Mouse (Mus musculus): Measurements from ENCODE around the gene Tmem100. TPM values are rescaled to one million over a fixed set of nuclear protein-coding genes. Genes with fewer than 3 reads are reported as not detected.

Gene Tmem100
- polyA plus RNA-seq, 1 experiment from 2014 or later = 16.3 TPM

DNA sequence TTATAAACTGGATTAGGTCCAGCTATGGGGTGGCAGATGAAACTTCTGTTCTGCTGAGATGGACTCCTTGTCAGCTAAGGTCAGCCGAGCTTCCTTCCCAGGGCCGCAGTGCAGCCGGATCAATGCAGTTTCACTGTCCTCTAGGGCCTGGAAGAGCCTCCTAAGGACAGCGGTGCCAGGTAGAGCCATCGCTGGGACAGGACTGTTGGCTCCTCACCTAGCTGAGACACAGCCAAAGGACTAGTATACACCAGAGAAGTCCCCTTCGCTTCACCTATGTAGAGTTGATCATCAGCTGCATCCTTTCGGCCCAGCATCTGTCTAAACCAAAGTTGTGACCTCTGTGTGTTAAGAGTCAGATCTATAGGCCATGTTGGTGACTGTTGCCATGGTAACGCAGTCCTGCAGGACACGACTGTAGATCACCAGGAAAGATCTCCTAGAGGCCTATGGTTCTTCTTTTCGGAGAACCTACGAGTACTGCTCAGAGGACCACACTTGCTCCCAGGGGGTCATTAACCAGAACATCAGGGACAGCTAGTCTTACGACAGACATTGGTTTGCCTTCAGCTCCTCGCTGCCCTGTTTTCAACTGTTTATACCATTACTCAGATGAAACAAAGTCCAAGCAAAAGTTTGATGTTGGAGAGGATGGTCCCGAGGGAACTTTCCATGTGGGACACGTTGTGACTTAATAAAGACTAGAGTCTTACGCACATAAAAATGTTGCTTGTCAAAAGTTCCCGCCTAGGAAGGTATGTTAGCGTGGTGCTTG lies 31.0 kb upstream of the Tmem100 start:
- Histone ChIP-seq H3K36me3 (no peaks in the 10 kb centered on the region), H3K4me2 (replicated peaks) (no peak overlapping the region), H3K4me3 (replicated peaks) (no peak overlapping the region), H3K27ac (no peak overlapping the region), H3K9ac (no peak overlapping the region), H3K27me3 (replicated peaks) (no peaks in the 10 kb centered on the region), H3K4me1 (replicated peaks) (peaks cover 5% of the 10 kb centered on the region), H3K9me3 (no peaks in the 10 kb centered on the region)
- WGBS = 89% methylated on average over 18 of the region's 18 CpGs
- no peak for ATAC-seq

- no peak overlapping the region for H3K27ac ChIP-seq
- no peaks in the 10 kb centered on the region for H3K36me3 ChIP-seq
- 94% methylated on average over 4 of the region's 4 CpGs for WGBS
- no peak overlapping the region for H3K4me2 ChIP-seq (replicated peaks)
- no peaks in the 10 kb centered on the region for H3K4me1 ChIP-seq (replicated peaks)
- H3K27me3 ChIP-seq (replicated peaks) = no peaks in the 10 kb centered on the region
- ATAC-seq = no peak
- no peak overlapping the region for H3K4me3 ChIP-seq (replicated peaks)
- no peaks in the 10 kb centered on the region for H3K9me3 ChIP-seq
- H3K9ac ChIP-seq = no peak overlapping the region
Observed at GRCm38 (mm10) chr11:90000666-90001065, 29.5 kb upstream of the Tmem100 start.

DNA sequence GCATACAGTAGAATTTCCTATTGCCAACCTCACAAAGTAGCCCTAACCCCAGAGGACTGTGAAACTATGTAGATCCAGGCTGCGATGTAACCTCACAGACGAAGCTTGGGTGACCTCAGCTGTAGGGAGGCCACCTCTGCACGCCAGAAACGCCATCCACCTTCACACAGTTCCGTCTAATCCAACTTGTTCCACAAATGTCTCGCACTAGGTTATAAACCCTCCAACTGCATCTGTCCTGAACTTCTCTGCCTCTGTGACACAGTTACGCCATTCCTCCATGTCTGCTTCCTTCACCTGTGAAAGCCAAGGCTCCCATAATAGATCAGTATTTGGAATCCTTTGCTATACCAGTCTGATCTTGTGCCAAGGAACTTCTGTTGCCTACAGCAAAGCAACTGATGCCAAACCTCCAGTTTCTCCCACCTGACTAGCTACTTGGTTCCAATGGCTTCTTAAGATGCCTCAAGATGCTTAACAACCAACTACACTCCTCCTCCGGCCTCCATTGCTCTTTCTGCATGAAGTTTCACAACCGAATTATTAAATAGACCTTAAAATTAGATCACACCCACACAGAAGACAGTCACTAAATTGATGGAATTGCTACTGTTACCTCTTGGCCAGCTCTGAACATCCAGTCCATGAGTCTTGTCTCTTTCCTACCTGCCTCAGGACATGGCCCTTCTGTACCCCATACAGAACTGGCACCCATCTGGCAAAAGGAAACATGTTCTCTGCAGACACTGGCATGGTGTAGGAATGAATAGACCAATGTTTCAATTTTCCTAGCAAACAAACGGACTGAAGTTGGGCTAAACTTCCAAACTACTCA lies 28.5 kb upstream of the Tmem100 start:
- ATAC-seq = no peak
- no peak overlapping the region for H3K27ac ChIP-seq

GRCm38 (mm10) chr11:90002231-90002986 lies 27.7 kb upstream of the Tmem100 start, which contains the start of gene Pctp:
Gene Pctp (minus strand): TSS chr11:90002894.
- Histone ChIP-seq H3K36me3 (no peaks in the 10 kb centered on the region), H3K27me3 (replicated peaks) (no peaks in the 10 kb centered on the region), H3K27ac (peak within 1 kb of the TSS; percentile 65; the same call in 1 of the 2 replicates), H3K4me1 (replicated peaks) (no peaks in the 10 kb centered on the region), H3K9me3 (no peaks in the 10 kb centered on the region), H3K4me2 (replicated peaks) (peak within 1 kb of the TSS; percentile 82), H3K4me3 (replicated peaks) (peak within 1 kb of the TSS; percentile 56), H3K9ac (peak within 1 kb of the TSS; percentile 53)
- WGBS = 6% methylated on average over 35 of the region's 35 CpGs
- peak; percentile 99 for ATAC-seq

More for the DNA sequence above, 28.5 kb upstream of the Tmem100 start:
- no peaks in the 10 kb centered on the region for H3K9me3 ChIP-seq
- no peaks in the 10 kb centered on the region for H3K27me3 ChIP-seq (replicated peaks)
- H3K4me3 ChIP-seq (replicated peaks) = peak overlapping the region; percentile 56
- H3K9ac ChIP-seq = peak overlapping the region; percentile 53; the same call in 1 of the 2 replicates
- 83% methylated on average over 10 of the region's 10 CpGs for WGBS
- H3K4me1 ChIP-seq (replicated peaks) = no peaks in the 10 kb centered on the region
- no peaks in the 10 kb centered on the region for H3K36me3 ChIP-seq
- peak overlapping the region; percentile 82 for H3K4me2 ChIP-seq (replicated peaks)

DNA sequence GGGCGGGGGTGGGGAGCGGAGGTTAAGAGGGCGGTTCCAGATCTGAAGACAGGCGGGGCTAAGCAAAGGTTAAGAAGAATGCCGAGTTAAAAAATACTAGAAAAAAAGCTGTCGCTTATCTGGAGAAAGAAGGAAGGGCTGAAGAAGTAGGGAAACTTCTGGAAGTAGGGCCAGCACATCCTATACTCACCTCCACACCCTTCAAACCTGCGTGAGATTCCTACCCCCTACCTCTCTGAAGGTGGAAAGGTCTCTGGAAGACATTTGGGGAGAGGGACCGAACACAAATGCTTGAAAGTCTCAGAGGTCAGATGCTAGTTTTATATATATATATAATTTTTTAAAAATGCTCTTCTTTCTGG lies 27.2 kb upstream of the Tmem100 start:
- Histone ChIP-seq H3K27ac (no peak overlapping the region), H3K4me1 (replicated peaks) (no peaks in the 10 kb centered on the region), H3K27me3 (replicated peaks) (no peaks in the 10 kb centered on the region), H3K4me2 (replicated peaks) (peak overlapping the region; percentile 82), H3K36me3 (no peaks in the 10 kb centered on the region), H3K9me3 (no peaks in the 10 kb centered on the region), H3K9ac (peak overlapping the region; percentile 53; the same call in 1 of the 2 replicates), H3K4me3 (replicated peaks) (peak overlapping the region; percentile 56)
- ATAC-seq = no peak
- 13% methylated on average over 8 of the region's 8 CpGs for WGBS

- ATAC-seq = no peak
- no peak overlapping the region for H3K9ac ChIP-seq
- no peaks in the 10 kb centered on the region for H3K9me3 ChIP-seq
- H3K27ac ChIP-seq = no peak overlapping the region
- H3K4me1 ChIP-seq (replicated peaks) = no peaks in the 10 kb centered on the region
- 95% methylated on average over 4 of the region's 4 CpGs for WGBS
- H3K4me3 ChIP-seq (replicated peaks) = no peak overlapping the region
- H3K36me3 ChIP-seq = no peaks in the 10 kb centered on the region
- no peak overlapping the region for H3K4me2 ChIP-seq (replicated peaks)
- H3K27me3 ChIP-seq (replicated peaks) = no peaks in the 10 kb centered on the region
Observed at GRCm38 (mm10) chr11:90003386-90003785, 26.8 kb upstream of the Tmem100 start.

- Histone ChIP-seq H3K4me3 (replicated peaks) (no peak overlapping the region), H3K27me3 (replicated peaks) (no peaks in the 10 kb centered on the region), H3K9ac (no peak overlapping the region), H3K4me1 (replicated peaks) (no peaks in the 10 kb centered on the region), H3K27ac (no peak overlapping the region), H3K9me3 (no peaks in the 10 kb centered on the region), H3K4me2 (replicated peaks) (no peak overlapping the region), H3K36me3 (no peaks in the 10 kb centered on the region)
- ATAC-seq = no peak
- 39% methylated on average over 4 of the region's 4 CpGs for WGBS
Observed at GRCm38 (mm10) chr11:90006111-90006510, 24.0 kb upstream of the Tmem100 start.

- 13% methylated on average over 7 of the region's 7 CpGs for WGBS
Observed at GRCm38 (mm10) chr11:90007791-90008531, 22.2 kb upstream of the Tmem100 start.

GRCm38 (mm10) chr11:90013657-90014056 lies 16.5 kb upstream of the Tmem100 start:
- WGBS = 91% methylated on average over 6 of the region's 6 CpGs
- H3K4me1 ChIP-seq (replicated peaks) = no peaks in the 10 kb centered on the region
- no peak overlapping the region for H3K4me3 ChIP-seq (replicated peaks)
- H3K36me3 ChIP-seq = no peaks in the 10 kb centered on the region
- no peaks in the 10 kb centered on the region for H3K27me3 ChIP-seq (replicated peaks)
- no peaks in the 10 kb centered on the region for H3K9me3 ChIP-seq
- ATAC-seq = no peak
- H3K4me2 ChIP-seq (replicated peaks) = no peak overlapping the region
- no peak overlapping the region for H3K9ac ChIP-seq
- H3K27ac ChIP-seq = no peak overlapping the region

More at GRCm38 (mm10) chr11:90007791-90008531, 22.2 kb upstream of the Tmem100 start:
- H3K27ac ChIP-seq = no peak overlapping the region
- H3K27me3 ChIP-seq (replicated peaks) = no peaks in the 10 kb centered on the region
- peak; percentile 78 for ATAC-seq
- H3K4me2 ChIP-seq (replicated peaks) = no peak overlapping the region
- no peak overlapping the region for H3K9ac ChIP-seq
- H3K9me3 ChIP-seq = no peaks in the 10 kb centered on the region
- no peak overlapping the region for H3K4me3 ChIP-seq (replicated peaks)
- no peaks in the 10 kb centered on the region for H3K36me3 ChIP-seq
- no peaks in the 10 kb centered on the region for H3K4me1 ChIP-seq (replicated peaks)

DNA sequence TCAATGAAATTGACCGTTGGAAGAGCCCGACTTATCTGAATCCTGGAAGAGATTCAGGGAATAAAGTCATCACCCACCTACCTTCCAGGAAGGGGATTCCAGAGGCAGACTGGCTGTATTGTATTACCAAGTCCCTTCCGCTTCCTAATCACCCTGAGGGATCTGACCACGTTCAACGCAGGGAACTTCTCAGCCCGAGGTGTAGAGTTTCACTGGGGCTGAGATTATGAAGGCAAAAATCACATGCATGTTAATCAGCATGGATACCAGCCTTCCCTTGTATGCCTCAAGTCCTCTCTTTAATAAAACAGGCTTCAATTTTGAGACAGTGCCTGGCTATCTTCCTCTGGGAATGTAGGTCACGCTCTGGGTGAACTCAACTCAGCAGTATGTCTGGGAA lies 14.9 kb upstream of the Tmem100 start:
- no peak for ATAC-seq
- H3K27ac ChIP-seq = no peak overlapping the region

DNA sequence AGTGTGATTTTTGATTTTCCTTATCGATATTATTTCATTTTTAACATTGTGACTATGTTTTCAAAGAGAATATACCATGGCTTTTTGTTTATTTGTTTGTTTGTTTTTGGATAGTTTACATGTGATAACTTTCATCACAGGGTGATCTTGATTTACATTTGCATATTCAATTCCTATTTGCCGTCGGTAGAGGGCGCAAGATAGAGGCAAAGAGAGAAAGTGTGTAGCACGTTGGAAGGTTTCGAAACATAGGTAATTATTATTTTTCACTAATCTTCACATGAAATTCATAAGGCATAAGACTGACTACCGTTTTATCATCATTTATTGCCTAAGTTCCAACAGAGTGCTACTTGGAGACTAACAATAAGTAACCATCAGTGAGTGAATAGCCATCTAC lies 11.0 kb upstream of the Tmem100 start:
- no peak for ATAC-seq
- Histone ChIP-seq H3K4me3 (replicated peaks) (no peak overlapping the region), H3K27ac (no peak overlapping the region), H3K4me1 (replicated peaks) (no peaks in the 10 kb centered on the region), H3K4me2 (replicated peaks) (no peak overlapping the region), H3K9ac (no peak overlapping the region), H3K36me3 (no peaks in the 10 kb centered on the region), H3K27me3 (replicated peaks) (no peaks in the 10 kb centered on the region), H3K9me3 (no peaks in the 10 kb centered on the region)
- WGBS = 18% methylated on average over 7 of the region's 7 CpGs

More for the DNA sequence above, 14.9 kb upstream of the Tmem100 start:
- Histone ChIP-seq H3K4me3 (replicated peaks) (no peak overlapping the region), H3K9me3 (no peaks in the 10 kb centered on the region), H3K36me3 (no peaks in the 10 kb centered on the region), H3K9ac (no peak overlapping the region), H3K4me2 (replicated peaks) (no peak overlapping the region), H3K4me1 (replicated peaks) (no peaks in the 10 kb centered on the region), H3K27me3 (replicated peaks) (no peaks in the 10 kb centered on the region)
- WGBS = 65% methylated on average over 7 of the region's 7 CpGs
